8 mouse cellular contexts compared by ENCODE assay signal in genomic region chr2:92055831-92056236, GRCm38 (mm10). TPM values are rescaled to one million over a fixed set of nuclear protein-coding genes. Genes with fewer than 3 reads are reported as not detected.
DNase-seq lines count a peak whose midpoint lies in the region; ATAC-seq and TF ChIP-seq lines count a peak whose summit lies in the region.

No protein-coding gene starts in this region.

- TF ChIP-seq POLR2A in heart, adult 2 months (IDR thresholded peaks at IDR 0.05; ENCODE audit: insufficient read depth, low read depth, low read length): no peak
- no peak for TF ChIP-seq POLR2A in spleen, adult 2 months (IDR thresholded peaks at IDR 0.05; ENCODE audit: low read depth, low read length)

- peaks cover 10% of the 10 kb centered on the region for H3K4me1 ChIP-seq in heart, adult 2 months (ENCODE audit: control insufficient read depth, insufficient read depth, low read length)
- H3K4me1 ChIP-seq in limb, embryonic 15.5 days: peaks cover 52% of the 10 kb centered on the region
- peaks cover 14% of the 10 kb centered on the region for H3K4me1 ChIP-seq in midbrain, embryonic 14.5 days (ENCODE audit: control insufficient read depth, insufficient read depth, low read length)
- H3K4me1 ChIP-seq in spleen, adult 2 months (ENCODE audit: control insufficient read depth, insufficient read depth, insufficient read length): peaks cover 14% of the 10 kb centered on the region

- peak; percentile 53 to 54 for DNase-seq in adrenal gland, adult 18-20 months (ENCODE audit: low spot score in 2 of 2)
- DNase-seq in adrenal gland, adult 8-10 months: no peak
- DNase-seq in embryo, embryonic 11 days: peak; percentile 90
- DNase-seq in heart, adult 2 months: peak; percentile 66 to 78
- peak; percentile 35 to 52 for DNase-seq in kidney, adult 8-10 months
- DNase-seq in midbrain, embryonic 14.5 days: peak; percentile 81
- DNase-seq in spleen, adult 2 months (ENCODE audit: low read depth in 1 of 2, low spot score in 2 of 2): peak in 1 of 2 experiments; percentile 24

- H3K4me3 ChIP-seq in heart, adult 2 months: peak overlapping the region; percentile 56
- peak overlapping the region; percentile 37 for H3K4me3 ChIP-seq in limb, embryonic 15.5 days
- H3K4me3 ChIP-seq in midbrain, embryonic 14.5 days (replicated peaks; ENCODE audit: low read depth, low read length): peak overlapping the region; percentile 36
- peak overlapping the region; percentile 32; the same call in 1 of the 2 replicates for H3K4me3 ChIP-seq in spleen, adult 2 months (ENCODE audit: extremely low read depth, insufficient read depth, insufficient read length)

- no peaks in the 10 kb centered on the region for H3K27me3 ChIP-seq in heart, adult 2 months (ENCODE audit: control insufficient read depth, insufficient read depth, low read length)
- H3K27me3 ChIP-seq in limb, embryonic 15.5 days: peaks cover 21% of the 10 kb centered on the region
- H3K27me3 ChIP-seq in midbrain, embryonic 14.5 days (ENCODE audit: control insufficient read depth, insufficient read depth, low read length): peaks cover 25% of the 10 kb centered on the region
- peaks cover 15% of the 10 kb centered on the region for H3K27me3 ChIP-seq in spleen, adult 2 months (ENCODE audit: control insufficient read depth, insufficient read depth, low read length)

- intact Hi-C loops in heart, adult 2 months (cut with DNase I): loop anchor here (5.0 kb wide), 3 partner anchors 126 to 1209 kb away; partner anchors contain the start of gene Mtch2

- 8% methylated on average over 14 of the region's 14 CpGs for WGBS in heart, adult 2 months
- WGBS in limb, embryonic 15.5 days: under 1% methylated on average over 14 of the region's 14 CpGs
- WGBS in midbrain, embryonic 14.5 days: 2% methylated on average over 14 of the region's 14 CpGs
- WGBS in spleen, adult 2 months: 5% methylated on average over 14 of the region's 14 CpGs

- peak overlapping the region; percentile 90 for H3K27ac ChIP-seq in heart, adult 2 months
- H3K27ac ChIP-seq in limb, embryonic 15.5 days: peak overlapping the region; percentile 98
- H3K27ac ChIP-seq in midbrain, embryonic 14.5 days (replicated peaks; ENCODE audit: low read depth, low read length): no peak overlapping the region
- H3K27ac ChIP-seq in spleen, adult 2 months (ENCODE audit: insufficient read depth, low read length): no peak overlapping the region

- no peaks in the 10 kb centered on the region for H3K79me2 ChIP-seq in heart, adult 2 months (replicated peaks; ENCODE audit: control insufficient read depth, insufficient read depth, low read length)

- peak overlapping the region; percentile 71 for H3K9ac ChIP-seq in heart, adult 2 months (ENCODE audit: low read depth, low read length)
- peak overlapping the region; percentile 33; the same call in 1 of the 2 replicates for H3K9ac ChIP-seq in limb, embryonic 15.5 days
- H3K9ac ChIP-seq in midbrain, embryonic 14.5 days (replicated peaks; ENCODE audit: low read length): peak overlapping the region; percentile 14; the same call in 1 of the 2 replicates

- H3K4me2 ChIP-seq in limb, embryonic 15.5 days: peak overlapping the region; percentile 70
- H3K4me2 ChIP-seq in midbrain, embryonic 14.5 days (ENCODE audit: low read length): peak overlapping the region; percentile 79

- peak; percentile 78 for TF ChIP-seq CTCF in heart, adult 2 months (IDR thresholded peaks at IDR 0.05)
- TF ChIP-seq CTCF in spleen, adult 2 months (IDR thresholded peaks at IDR 0.05; ENCODE audit: extremely low read depth, insufficient read depth, insufficient read length, insufficient replicate concordance): peak; percentile 10; the same call in 1 of the 2 replicates

- peak; percentile 43 for ATAC-seq in limb, embryonic 15.5 days (ENCODE audit: insufficient number of reproducible peaks, low FRiP score, low TSS enrichment, low read depth)
- peak; percentile 44; the same call in 1 of the 2 replicates for ATAC-seq in midbrain, embryonic 14.5 days (ENCODE audit: low FRiP score, low TSS enrichment)

- no peaks in the 10 kb centered on the region for H3K36me3 ChIP-seq in heart, adult 2 months (ENCODE audit: control insufficient read depth, insufficient read depth, low read length)
- H3K36me3 ChIP-seq in limb, embryonic 15.5 days: no peaks in the 10 kb centered on the region
- no peaks in the 10 kb centered on the region for H3K36me3 ChIP-seq in midbrain, embryonic 14.5 days (ENCODE audit: control insufficient read depth, insufficient read depth, low read length)
- no peaks in the 10 kb centered on the region for H3K36me3 ChIP-seq in spleen, adult 2 months (ENCODE audit: control insufficient read depth, insufficient read depth, low read length)

- no peak for TF ChIP-seq EP300 in heart, adult 2 months (IDR thresholded peaks at IDR 0.05; ENCODE audit: insufficient read depth, low read depth, low read length)

- no peaks in the 10 kb centered on the region for H3K9me3 ChIP-seq in limb, embryonic 15.5 days
- no peaks in the 10 kb centered on the region for H3K9me3 ChIP-seq in midbrain, embryonic 14.5 days (ENCODE audit: control insufficient read depth, low read length)

RNA-seq across cellular contexts. Expression of gene Creb3l1, which starts 31.5 kb away (rescaled TPM):
- 10 to 100 TPM; 10.5 to 36.6 TPM for total RNA-seq in adrenal gland, adult 18-20 months (2021)
- total RNA-seq in adrenal gland, adult 8-10 months (2022): 10 to 100 TPM in 2 of 4 experiments, 1 to 10 TPM in 2; 5.2 to 22.4 (median 9.8) TPM
- 1 to 10 TPM; 3.8 to 5.8 TPM for total RNA-seq in heart, adult 2 months (2021)
- polyA plus RNA-seq in heart, adult 2 months (2012; rRNA removed): 3.3 and 4.5 TPM in 2 replicates
- 30.4 and 31.9 TPM in 2 replicates for polyA plus RNA-seq in limb, embryonic 15.5 days (2015; fragmentation: Nextera tagmentation; extraction: Ambion mirVana)
- polyA plus RNA-seq in midbrain, embryonic 14.5 days (2014; fragmentation: Nextera tagmentation; extraction: Ambion mirVana): 0.69 and 2.0 TPM in 2 replicates
- polyA plus RNA-seq in spleen, adult 2 months (2012; rRNA removed): 3.3 and 4.0 TPM in 2 replicates

RNA-seq across cellular contexts. Expression of gene Phf21a, which starts 37.1 kb away (rescaled TPM):
- 10 to 100 TPM; 57.4 to 60.1 TPM for total RNA-seq in adrenal gland, adult 18-20 months (2021)
- total RNA-seq in adrenal gland, adult 8-10 months (2022): 100 to 1,000 TPM in 1 of 4 experiments, 10 to 100 TPM in 3; 65.0 to 107 (median 75.6) TPM
- 10 to 100 TPM; 26.4 to 30.2 TPM for total RNA-seq in heart, adult 2 months (2021)
- polyA plus RNA-seq in heart, adult 2 months (2012; rRNA removed): 27.6 and 29.5 TPM in 2 replicates
- 33.0 and 34.9 TPM in 2 replicates for polyA plus RNA-seq in limb, embryonic 15.5 days (2015; fragmentation: Nextera tagmentation; extraction: Ambion mirVana)
- 32.3 and 35.4 TPM in 2 replicates for polyA plus RNA-seq in midbrain, embryonic 14.5 days (2014; fragmentation: Nextera tagmentation; extraction: Ambion mirVana)
- polyA plus RNA-seq in spleen, adult 2 months (2012; rRNA removed): 49.2 and 51.4 TPM in 2 replicates

Comparison
In these comparisons a context has a peak if more than half of its experiments do, and no peak if none do; other contexts are left out.
1. H3K27ac ChIP-seq: peak in heart, adult 2 months (single experiment) and limb, embryonic 15.5 days (single experiment); none in midbrain, embryonic 14.5 days (single experiment) and spleen, adult 2 months (single experiment).
2. H3K9ac ChIP-seq: peak in every context shown above with its lines; median percentile 71 in heart, adult 2 months; 33 in limb, embryonic 15.5 days; 14 in midbrain, embryonic 14.5 days.
3. Peak in every context shown above with its lines, with median percentiles within 50 percentile points of each other: H3K4me3 ChIP-seq.